Mouse (Mus musculus): Measurements from ENCODE around the gene Myo16.

The Myo16 gene

DNA sequence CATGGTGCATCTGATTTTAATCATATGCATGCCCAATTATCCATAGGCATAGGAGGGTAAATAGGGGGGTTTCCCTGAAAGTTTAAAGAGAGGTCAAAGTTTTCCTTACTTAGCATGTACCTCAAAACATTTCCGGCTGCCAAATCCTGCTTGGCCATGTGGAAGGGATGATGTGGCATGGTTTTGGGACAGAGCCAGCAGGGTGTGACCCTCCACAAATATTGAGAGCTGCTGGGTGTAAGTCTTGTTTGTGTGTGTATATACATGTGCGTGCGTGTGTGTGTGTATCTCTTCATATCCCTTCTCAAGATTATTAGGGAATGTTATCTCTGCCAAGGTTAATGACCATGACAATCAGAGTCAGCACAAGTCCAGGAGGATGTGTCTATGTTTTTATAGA, 150.3 kb downstream of the Myo16 start:
- no peak for DNase-seq (ENCODE audit: low spot score in 2 of 2)

DNA sequence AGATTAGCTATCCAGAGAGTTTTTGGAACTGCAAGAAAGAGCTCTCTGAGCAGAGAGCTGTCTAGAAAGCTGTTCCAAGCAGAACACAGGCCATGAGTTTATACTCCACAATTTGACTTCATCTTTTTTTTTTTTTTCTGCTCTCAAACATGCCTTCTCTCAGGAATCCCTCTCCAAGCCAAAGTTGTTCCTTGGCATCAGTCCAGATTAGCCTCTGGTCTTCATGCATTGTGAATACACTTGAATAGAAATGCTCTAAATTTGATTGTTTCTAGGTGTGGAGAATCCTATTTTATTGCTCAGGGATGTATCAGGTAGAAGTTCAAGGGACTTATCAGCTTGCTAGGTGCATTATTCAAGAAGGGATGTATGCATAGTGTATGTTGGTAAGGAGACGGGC, 151.0 kb downstream of the Myo16 start:
- no peak for DNase-seq (ENCODE audit: low spot score in 2 of 2)

DNA sequence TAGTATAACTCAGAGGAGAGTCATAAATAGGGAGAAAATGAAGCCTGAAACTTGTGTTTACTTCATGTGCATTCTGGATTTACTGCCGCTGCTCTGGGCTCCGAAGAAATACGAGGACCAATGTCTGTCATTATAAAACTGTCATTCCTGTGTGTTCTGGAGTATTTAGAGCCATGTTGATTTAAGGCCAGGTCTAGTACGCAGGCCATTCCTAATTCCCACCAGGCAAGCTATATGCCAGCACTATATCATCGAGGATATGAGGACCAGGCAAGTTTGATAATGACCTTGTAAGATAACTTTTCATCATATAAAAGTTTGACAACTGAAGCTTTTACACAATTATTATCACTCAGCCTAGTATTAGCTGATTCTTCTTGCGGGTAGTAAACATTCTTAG, 153.6 kb downstream of the Myo16 start:
- no peak for DNase-seq (ENCODE audit: low spot score in 2 of 2)

DNA sequence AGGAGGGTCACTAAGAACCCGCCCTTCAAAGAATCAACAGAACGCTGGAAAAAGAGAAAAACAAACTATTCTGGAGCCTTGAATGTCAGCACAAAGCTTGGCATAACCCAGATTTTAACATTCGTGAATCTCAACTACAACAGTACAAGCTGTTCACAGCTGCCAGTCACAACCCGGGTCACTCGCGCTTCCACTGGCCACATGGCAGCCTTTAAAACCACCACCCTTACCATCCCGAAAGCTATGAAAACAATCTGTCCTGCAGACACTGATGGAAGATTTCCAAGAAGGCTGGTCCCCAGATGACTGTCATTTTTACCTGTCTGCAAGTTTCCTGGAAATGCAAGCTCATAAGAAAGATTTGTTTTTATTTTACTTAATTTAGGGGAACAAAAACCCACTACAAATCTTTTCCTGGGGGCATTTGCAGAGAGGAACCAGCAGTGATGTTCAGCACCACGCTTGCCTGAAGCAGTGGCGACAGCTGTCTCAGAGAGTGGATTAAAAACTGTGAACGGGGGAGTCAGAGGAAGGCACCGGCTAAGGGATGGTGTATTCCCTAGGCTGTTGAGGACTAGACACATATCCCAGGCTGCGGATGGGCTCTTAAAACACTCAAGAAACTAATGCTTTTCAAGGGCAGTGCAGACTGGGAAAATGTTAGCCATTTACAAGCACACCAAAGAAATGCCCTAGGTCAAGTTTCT, 154.2 kb downstream of the Myo16 start:
- DNase-seq (ENCODE audit: low spot score in 2 of 2) = no peak

DNA sequence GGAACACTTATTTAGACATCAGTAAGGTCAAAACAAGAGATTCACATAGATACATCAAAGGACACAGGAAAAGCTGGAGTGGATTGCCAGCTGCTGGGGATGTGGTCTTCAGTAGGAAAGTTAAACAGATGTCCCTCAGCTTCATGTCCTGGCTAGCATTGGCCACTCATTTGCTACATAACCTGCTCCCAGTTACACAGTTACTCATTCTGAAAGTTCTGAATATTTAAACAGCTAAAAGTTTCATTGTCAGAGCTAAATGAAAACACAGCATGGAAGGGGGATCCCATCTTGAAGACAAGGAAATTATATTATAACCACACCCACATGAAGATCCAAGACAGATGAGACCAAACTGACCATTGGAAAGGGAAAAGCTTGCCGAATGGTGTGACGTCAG, 156.8 kb downstream of the Myo16 start:
- no peak for DNase-seq (ENCODE audit: low spot score in 2 of 2)

DNA sequence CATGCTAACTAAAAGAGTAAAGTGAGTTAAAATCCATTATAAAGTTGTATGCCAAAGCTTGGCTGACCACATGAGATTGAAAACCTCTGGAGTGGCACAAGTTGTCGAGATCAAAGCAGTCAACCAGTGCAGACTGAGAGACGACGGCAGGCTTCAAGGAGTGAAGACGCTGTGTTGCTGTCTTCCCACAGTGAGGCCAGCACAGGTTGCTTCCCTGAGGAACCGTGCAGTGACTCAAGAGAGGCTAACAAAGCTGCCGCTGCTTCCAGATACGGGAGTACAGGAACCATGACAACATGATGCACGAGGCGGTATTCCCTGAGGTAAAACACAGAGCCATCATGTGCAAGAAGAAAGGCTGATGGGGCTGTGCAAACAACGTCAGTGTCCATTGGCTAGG, 158.6 kb downstream of the Myo16 start:
- no peak for DNase-seq (ENCODE audit: low spot score in 2 of 2)

DNA sequence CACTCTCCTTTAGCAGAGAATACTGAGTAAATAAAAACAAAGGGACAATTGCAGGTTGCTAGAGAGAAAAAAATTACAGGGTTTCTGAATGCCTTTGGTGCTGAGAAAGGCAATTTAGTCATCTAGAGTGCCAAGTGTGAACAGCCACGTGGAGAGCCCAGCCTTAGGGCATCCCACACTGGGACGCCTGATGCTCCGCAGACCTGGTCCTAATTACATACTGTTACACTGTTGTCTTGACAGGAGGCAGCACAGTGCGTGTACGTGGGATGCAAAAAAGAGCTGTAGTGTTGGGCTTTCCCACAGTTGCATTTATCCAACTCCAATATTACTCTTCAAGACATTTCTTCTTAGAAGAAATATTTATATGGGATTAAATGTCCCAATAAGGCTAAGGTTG, 162.5 kb downstream of the Myo16 start:
- DNase-seq (ENCODE audit: low spot score in 2 of 2) = no peak

DNA sequence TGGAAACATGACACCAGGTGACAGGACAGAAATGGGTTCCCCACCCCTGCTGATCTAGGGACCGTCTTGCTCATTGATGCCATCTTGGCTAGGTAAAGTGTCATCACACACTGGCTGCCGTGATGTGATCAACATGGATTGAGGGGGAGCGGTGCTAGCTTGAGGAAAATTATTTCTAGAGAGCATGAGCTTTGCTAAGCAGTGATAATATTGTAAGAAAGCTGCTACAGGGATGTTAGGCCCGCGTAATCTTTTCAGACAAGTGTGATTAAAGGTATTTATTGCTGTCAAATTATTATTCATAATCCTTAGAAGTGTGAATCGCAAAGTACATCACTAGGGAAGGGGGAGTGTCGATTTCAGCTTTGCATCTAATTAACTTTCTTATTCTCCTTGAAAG, 164.4 kb downstream of the Myo16 start:
- DNase-seq (ENCODE audit: low spot score in 2 of 2) = no peak

DNA sequence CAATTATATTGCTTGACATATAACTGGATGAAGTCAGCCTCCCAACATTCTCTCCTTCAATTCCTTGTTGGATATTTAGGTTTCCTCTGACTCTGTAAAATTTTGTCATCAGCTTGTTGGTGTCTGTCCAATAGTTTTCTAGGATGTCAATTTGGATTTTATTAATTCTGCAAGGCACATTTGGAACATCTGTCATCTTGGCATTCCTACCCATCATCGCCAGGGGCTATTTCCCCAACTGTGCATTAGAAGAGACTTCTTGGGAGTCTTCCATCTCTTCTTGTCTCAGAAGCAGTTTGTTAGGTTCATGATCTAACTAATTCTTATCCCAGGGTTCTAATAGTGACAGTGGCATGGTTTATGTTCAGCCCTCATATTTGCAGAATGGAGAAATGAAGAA, 196.7 kb downstream of the Myo16 start:
- DNase-seq (ENCODE audit: low spot score in 2 of 2) = no peak

DNA sequence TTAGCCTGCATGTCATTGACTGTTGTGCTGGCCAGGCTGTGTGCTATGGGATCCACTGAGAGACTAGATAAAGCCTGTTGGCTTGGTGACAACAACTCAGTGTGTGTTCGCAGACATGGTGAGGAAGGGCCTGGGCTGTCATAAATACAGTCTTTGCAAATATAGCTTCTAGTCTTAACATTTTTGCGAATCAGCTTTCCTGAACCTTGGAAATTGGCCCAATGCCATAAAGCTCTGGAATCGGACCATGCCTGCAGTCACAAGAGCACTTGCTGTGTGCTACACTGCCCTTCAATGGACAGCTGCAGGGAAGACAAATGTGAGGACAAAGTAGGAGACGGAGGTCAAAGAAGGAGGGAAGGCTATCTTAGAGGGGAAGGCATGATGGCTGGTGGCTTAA, 205.0 kb downstream of the Myo16 start:
- peak in 1 of 2 experiments; percentile 20 for DNase-seq (ENCODE audit: low spot score in 2 of 2)

DNA sequence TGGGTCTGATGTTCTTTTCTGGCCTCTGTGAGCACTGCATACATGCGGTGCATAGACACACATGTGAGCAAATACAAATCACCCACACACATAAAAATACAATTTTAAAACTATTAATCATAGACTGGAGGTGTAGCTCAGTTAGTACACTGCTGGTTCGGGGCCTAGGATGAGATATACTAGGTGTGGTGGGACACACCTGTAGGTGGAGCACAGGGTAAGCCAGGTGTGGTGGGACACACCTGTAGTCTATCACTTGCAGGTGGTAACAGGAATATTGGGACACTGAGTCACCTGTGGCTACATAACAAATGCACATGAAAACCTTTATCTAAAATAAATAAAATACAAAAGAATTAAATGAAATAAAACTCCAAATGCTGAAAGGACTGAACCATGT, 209.2 kb downstream of the Myo16 start:
- no peak for DNase-seq (ENCODE audit: low spot score in 2 of 2)

DNA sequence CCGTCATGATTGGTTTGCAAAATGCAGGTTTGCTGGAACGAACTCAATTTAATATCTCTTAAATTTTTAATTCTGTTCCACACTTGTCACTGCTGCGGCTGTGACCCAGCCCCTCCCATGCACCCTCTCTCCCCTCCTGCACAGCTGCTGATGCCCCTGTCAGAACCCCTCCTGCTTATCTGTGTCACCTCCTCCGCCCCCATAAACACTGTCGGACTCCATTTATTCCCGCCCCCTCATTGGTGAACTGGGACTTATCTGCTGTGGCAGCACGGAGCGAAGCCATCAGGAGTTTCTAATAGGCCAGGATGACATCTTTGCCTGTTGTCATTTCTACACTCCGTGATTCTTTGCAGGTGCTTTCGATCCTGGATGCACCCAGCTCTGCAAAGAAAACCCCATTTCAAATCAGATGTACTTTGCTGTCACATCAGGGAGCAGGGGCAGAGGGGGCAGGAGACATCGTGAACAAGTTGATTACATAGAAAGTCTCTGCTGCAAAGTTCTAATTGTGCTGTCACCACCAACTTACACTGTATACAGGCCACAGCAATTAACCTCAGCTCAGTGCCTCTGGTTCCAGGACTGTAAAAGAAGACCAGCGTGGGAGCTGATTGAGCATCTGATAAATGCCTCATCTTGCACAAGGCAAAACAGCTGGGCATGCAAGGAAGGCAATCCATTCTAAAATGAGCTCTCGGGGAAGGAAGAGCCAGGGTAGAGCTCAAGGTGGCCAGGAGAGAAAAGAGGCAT, 210.1 kb downstream of the Myo16 start:
- no peak for DNase-seq (ENCODE audit: low spot score in 2 of 2)

DNA sequence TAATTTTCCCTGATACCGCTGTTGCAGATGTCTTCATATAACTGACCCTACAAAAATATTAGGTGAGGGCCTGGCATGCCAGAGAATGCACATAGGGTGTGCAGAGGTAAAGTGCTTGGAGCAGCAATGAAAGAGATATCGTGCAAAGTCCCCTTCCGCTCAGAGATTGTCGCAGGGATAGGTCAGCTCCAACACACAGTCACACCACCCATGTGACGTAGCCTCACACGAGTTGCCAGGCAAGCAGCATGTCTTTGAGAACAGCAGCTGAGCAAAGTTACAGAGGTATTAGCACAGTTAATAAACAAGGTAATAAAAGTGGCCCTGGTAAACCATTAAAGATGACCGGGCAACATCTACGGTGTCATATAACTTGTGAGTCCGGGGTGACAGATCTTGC, 212.4 kb downstream of the Myo16 start:
- no peak for DNase-seq (ENCODE audit: low spot score in 2 of 2)

DNA sequence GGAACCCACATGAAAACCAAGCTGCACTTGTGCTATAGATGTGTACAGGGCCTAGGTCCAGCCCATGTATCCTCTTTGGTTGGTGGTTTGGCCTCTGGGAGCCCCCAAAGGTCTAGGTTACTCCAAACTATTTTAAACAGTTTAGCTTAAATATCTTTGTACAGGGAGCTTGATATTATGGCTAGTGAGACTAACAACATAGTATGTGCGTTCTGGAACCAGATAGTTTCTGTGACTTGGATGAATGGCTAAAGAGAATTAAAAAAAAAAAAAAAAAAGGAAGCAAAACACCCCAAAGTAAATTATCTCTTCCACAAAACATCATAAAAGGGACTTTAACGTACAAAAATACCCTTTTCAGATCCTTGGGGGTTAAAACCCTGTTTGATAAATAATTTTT, 218.9 kb downstream of the Myo16 start:
- no peak for DNase-seq (ENCODE audit: low spot score in 2 of 2)

DNA sequence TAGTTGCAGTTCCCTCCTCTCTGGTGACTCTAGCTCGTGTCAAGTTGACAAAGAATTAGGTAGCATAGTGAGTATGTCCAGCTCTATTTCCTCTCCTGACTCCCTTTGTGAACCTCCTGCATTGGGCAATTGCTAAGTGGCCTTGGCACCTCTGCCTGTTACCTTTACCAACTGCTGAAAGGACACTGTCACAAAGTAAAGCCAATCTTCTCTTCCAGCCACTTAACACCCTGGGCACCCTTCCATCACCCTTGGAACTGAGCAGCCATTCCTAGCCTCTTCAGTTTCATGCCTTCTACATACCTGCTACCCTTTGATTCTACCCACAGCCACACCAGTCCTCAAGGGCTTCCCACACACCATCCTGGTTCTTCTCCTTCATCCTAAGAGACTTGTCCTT, 233.4 kb downstream of the Myo16 start:
- DNase-seq (ENCODE audit: low spot score in 2 of 2) = no peak

DNA sequence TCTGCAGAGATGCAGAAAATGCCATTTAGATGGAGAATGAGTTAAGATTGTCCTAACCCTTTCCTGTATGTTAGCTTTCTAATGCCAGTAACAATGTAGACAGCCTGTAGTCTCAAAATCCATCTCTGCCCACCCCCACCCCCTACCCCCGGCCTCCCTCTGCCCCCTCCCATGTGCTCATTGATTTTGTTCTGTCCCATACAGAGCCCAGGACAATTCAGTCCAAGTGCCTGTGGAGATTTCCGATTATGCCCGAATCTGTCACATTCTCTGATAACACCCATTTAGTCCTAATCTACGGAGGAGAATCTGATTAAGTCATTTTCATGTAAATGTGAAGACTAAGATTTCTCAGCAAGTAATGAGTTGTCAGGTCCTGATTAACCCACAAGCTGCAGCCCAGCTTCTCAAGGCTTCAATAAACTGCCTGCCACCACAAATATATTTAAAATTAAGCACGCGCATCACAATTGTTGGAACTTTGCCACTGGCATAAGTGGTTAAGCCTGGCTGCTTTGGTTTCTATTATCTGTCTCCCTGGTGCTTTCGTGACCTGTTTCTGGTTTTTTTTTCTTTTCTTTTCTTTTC, 237.5 kb downstream of the Myo16 start:
- DNase-seq (ENCODE audit: low spot score in 2 of 2) = no peak

DNA sequence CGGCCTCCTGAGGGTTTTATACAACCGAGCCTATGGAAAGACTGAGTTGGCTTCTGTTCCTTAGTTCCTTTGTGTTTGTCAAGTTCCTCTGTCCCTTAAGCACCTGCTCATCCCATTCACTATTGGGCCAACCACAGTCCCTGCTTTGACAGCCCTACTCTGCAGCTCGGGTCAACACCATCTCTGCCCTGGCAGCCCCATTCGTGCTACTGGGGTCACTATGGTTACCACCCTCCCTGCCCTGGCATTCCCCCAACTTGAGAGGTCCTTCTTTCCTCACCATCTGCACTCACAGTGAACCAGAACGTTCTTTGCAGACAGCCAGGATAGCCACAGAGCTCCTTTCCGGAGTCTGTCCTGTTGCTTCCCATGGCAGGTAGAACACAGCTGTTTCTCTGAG, 238.2 kb downstream of the Myo16 start:
- DNase-seq (ENCODE audit: low spot score in 2 of 2) = peak in 1 of 2 experiments; percentile 27

DNA sequence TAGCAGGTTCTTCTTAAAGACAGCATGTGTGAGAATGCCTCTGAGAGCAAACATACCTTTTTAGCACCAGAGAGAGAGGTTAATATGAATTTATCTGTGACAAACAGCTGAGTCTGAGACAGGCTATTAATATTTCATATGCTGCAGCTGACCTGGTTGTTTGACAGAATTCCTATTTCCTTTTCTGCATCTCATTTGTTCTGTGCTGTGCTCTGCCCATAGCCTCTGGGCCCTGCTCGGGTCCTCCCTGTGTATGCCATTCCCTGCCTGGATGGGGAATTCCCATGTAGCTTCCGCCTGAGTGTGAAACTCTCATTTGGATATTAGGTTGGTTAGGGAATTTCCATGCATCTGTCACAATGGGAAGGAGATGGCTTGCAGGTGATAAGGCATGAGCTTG, 240.8 kb downstream of the Myo16 start:
- no peak for DNase-seq (ENCODE audit: low spot score in 2 of 2)

DNA sequence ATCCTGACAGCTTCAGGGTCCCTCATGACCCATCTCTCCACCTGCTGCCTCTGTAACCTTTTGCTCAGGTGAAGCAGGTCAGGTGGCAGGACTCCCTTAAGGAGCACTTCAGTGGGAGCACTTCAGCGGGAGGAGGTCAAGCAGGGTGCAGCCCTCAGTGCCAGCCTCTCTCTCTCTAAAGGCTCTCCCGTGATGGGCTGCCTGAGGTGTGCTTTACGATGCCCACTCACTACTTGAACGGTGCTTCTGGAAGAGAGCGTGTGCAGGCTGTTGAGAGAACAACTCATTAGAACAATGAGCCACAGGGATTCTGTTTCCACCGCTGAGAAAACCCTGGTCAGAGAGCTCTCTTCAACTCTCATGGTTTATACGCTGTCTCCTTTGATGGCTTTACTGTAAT, 241.4 kb downstream of the Myo16 start:
- no peak for DNase-seq (ENCODE audit: low spot score in 2 of 2)

DNA sequence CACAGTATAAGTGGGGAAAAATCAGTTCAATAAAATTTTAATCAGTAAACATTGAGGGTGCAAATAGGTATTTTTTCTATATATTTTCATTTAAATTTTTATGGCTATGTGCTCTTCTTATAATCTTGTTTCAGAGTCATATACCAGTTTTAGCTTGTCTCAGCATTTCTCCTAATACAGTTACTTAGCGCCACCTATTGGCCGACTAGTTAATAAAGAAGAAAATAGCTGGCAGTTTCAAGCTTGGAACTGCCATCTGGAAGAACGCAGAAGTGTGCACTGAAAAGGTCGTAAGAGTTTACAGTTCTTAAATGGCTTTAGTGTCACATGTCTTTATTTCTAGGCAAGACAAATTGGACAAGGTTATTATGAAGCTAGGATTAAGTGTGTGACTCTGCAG, 248.9 kb downstream of the Myo16 start:
- peak in 1 of 2 experiments; percentile 36 for DNase-seq (ENCODE audit: low spot score in 2 of 2)

DNA sequence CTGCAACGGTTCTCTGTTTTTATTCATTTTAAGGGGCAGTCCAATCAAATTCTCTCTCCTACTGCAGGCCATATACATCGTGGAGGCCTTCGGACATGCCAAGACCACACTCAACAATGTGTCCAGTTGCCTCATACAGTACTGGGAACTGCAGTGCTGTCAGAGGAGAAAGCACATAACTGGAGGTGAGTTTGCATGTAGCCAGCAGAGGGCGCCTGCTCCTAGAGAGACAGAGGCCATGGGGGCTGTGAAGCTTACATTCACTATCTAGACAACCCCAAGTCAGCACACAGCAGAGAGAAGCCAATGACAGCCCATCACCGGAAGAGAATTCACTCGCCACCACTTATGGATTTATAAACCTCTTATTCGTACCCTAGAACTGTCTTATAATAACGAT, 251.8 kb downstream of the Myo16 start:
- DNase-seq (ENCODE audit: low spot score in 2 of 2) = peak; percentile 42 to 51

DNA sequence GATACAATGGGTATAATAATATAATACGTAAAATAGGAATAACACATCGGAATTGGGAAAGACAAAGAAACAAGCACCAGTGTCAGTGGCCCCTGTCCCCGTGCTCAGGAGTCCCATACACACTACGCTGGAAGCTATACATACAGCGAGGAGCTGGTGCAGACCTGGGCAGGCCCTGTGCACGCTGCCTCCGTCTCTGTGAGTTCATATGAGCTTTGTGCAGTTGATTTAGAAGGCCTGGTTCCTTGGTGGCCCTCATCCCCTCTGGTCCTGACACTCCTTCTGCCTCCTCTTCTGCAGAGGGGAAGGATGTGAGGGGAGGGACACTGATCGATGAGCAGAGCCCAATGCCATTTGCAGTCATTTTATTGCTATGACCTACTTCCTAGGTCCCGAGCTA, 255.3 kb downstream of the Myo16 start:
- DNase-seq (ENCODE audit: low spot score in 2 of 2) = no peak

DNA sequence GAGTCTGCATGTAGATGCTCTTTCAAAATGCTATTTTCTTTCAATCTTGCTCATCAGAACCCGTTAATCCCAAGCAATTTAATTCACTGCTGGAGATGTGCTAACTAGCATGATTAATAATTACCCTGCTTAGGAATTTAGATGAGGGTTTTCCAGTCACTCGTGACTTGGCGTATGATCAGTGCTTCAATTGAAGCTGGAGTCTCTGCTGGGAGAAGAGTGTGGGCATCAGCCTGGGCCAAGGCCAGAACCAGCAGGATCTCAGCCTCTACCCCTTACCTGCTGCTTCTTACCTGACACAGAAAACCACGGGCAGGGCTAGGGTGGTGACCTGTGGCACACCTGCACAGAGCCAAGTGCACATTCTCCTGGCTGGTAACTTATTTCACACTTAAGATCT, 257.8 kb downstream of the Myo16 start:
- DNase-seq (ENCODE audit: low spot score in 2 of 2) = no peak
